Mouse (Mus musculus): ENCODE measurements around the gene Ern2. TPM values are rescaled to one million over a fixed set of nuclear protein-coding genes. Genes with fewer than 3 reads are reported as not detected.
A peak's percentile ranks its signal among the peaks of the same experiment; 100 is the strongest.

Ern2 gene
- total and polyA plus RNA-seq, 3 experiments: not detected

GRCm38 (mm10) chr7:122132497-122133337 lies 53.3 kb downstream of the Ern2 start, which contains the start of the genes Palb2 and Dctn5:
Gene Palb2, minus strand, starts transcription at chr7:122132985.
Gene Dctn5, plus strand, starts transcription at chr7:122133041.
- Histone ChIP-seq H3K4me3 (ENCODE audit: low read depth, low read length) (peak within 1 kb of the TSS; percentile 89), H3K27me3 (ENCODE audit: insufficient read depth, low read length) (no peaks in the 10 kb centered on the region), H3K9me3 (replicated peaks) (no peaks in the 10 kb centered on the region), H3K36me3 (replicated peaks) (peaks cover 63% of the 10 kb centered on the region), H3K4me1 (ENCODE audit: insufficient read depth, low read depth, low read length) (peaks cover 19% of the 10 kb centered on the region)
- ATAC-seq (ENCODE audit: extremely low read depth, insufficient number of reproducible peaks, low FRiP score, poor library complexity, severe bottlenecking) (peak; percentile 94), DNase-seq (ENCODE audit: low spot score) (peak; percentile 69)
- no peak for TF ChIP-seq GATA2 (IDR thresholded peaks at IDR 0.05; ENCODE audit: borderline replicate concordance, low read depth, low read length)
- no peak for TF ChIP-seq TAL1 (conservative IDR thresholded peaks at IDR 0.05; ENCODE audit: low read depth, low read length)
- TF ChIP-seq CTCF (IDR thresholded peaks at IDR 0.05; ENCODE audit: low read depth, low read length): no peak
- TF ChIP-seq POLR2AphosphoS5 (IDR thresholded peaks at IDR 0.05; ENCODE audit: insufficient replicate concordance, low read depth, low read length): no peak
- TF ChIP-seq GATA1 (IDR thresholded peaks at IDR 0.05; ENCODE audit: borderline replicate concordance, low read length): no peak

DNA sequence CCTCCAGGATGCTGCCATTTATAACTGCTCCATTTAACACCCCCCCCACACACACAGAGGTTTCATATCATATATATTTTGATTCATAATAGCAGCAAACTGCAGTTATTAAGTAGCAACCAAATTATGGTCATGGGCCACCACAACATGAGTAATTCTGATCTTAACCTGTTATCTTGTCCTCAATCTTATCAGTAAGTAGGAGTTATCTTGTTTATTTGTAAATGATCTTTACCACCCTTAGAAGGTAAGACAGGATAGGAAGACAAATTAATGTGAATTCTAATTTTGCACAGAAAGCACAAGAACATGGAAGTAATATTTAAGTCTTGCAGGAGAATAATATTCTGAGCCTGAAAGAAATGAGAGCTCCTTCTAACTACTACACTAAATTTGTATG lies 54.2 kb downstream of the Ern2 start:
- Histone ChIP-seq H3K9me3 (replicated peaks) (no peaks in the 10 kb centered on the region), H3K27me3 (ENCODE audit: insufficient read depth, low read length) (no peaks in the 10 kb centered on the region), H3K4me3 (ENCODE audit: low read depth, low read length) (peak overlapping the region; percentile 89), H3K36me3 (replicated peaks) (peaks cover 66% of the 10 kb centered on the region), H3K4me1 (ENCODE audit: insufficient read depth, low read depth, low read length) (peaks cover 19% of the 10 kb centered on the region)
- DNase-seq (ENCODE audit: low spot score): no peak
- no peak for TF ChIP-seq GATA2 (IDR thresholded peaks at IDR 0.05; ENCODE audit: borderline replicate concordance, low read depth, low read length)
- no peak for TF ChIP-seq TAL1 (conservative IDR thresholded peaks at IDR 0.05; ENCODE audit: low read depth, low read length)
- TF ChIP-seq POLR2AphosphoS5 (IDR thresholded peaks at IDR 0.05; ENCODE audit: insufficient replicate concordance, low read depth, low read length): no peak
- TF ChIP-seq CTCF (IDR thresholded peaks at IDR 0.05; ENCODE audit: low read depth, low read length): no peak
- TF ChIP-seq GATA1 (IDR thresholded peaks at IDR 0.05; ENCODE audit: borderline replicate concordance, low read length): no peak
- ATAC-seq (ENCODE audit: extremely low read depth, insufficient number of reproducible peaks, low FRiP score, poor library complexity, severe bottlenecking): no peak

- Histone ChIP-seq H3K27me3 (ENCODE audit: insufficient read depth, low read length) (no peaks in the 10 kb centered on the region), H3K36me3 (replicated peaks) (peaks cover 87% of the 10 kb centered on the region), H3K4me1 (ENCODE audit: insufficient read depth, low read depth, low read length) (peaks cover 17% of the 10 kb centered on the region), H3K9me3 (replicated peaks) (no peaks in the 10 kb centered on the region), H3K4me3 (ENCODE audit: low read depth, low read length) (no peak overlapping the region)
- TF ChIP-seq POLR2AphosphoS5 (IDR thresholded peaks at IDR 0.05; ENCODE audit: insufficient replicate concordance, low read depth, low read length) (no peak), GATA1 (IDR thresholded peaks at IDR 0.05; ENCODE audit: borderline replicate concordance, low read length) (no peak), GATA2 (IDR thresholded peaks at IDR 0.05; ENCODE audit: borderline replicate concordance, low read depth, low read length) (no peak), CTCF (IDR thresholded peaks at IDR 0.05; ENCODE audit: low read depth, low read length) (no peak), TAL1 (conservative IDR thresholded peaks at IDR 0.05; ENCODE audit: low read depth, low read length) (no peak)
- no peak for ATAC-seq (ENCODE audit: extremely low read depth, insufficient number of reproducible peaks, low FRiP score, poor library complexity, severe bottlenecking)
- no peak for DNase-seq (ENCODE audit: low spot score)
Observed at GRCm38 (mm10) chr7:122126946-122127345, 59.1 kb downstream of the Ern2 start.

GRCm38 (mm10) chr7:122125636-122126035 lies 60.4 kb downstream of the Ern2 start:
- no peak for DNase-seq (ENCODE audit: low spot score)
- peaks cover 7% of the 10 kb centered on the region; the same call in 1 of the 2 replicates for H3K4me1 ChIP-seq (ENCODE audit: insufficient read depth, low read depth, low read length)

DNA sequence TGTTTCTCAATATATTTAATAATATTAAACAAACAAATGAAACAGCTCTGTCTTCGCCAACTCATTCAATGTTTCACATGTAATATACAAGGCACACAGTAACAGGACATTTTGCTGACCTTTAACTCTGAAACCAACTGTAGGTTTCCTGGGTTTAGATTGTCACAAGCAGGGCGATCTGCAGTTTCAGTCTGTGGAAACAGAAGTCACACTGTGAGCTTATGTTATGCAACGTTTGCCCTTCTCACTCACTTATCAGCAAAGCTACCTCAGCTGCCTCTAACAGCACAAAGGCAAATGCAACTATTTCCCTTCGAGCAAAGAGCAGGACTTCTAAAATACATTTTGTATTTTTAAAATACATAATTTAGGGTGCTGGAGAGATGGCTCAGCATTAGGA lies 62.5 kb downstream of the Ern2 start:
- Histone ChIP-seq H3K9me3 (replicated peaks) (no peaks in the 10 kb centered on the region), H3K4me1 (ENCODE audit: insufficient read depth, low read depth, low read length) (peaks cover 3% of the 10 kb centered on the region; the same call in 1 of the 2 replicates), H3K4me3 (ENCODE audit: low read depth, low read length) (no peak overlapping the region), H3K36me3 (replicated peaks) (peaks cover 92% of the 10 kb centered on the region), H3K27me3 (ENCODE audit: insufficient read depth, low read length) (no peaks in the 10 kb centered on the region)
- TF ChIP-seq CTCF (IDR thresholded peaks at IDR 0.05; ENCODE audit: low read depth, low read length): no peak
- TF ChIP-seq GATA1 (IDR thresholded peaks at IDR 0.05; ENCODE audit: borderline replicate concordance, low read length): no peak
- TF ChIP-seq POLR2AphosphoS5 (IDR thresholded peaks at IDR 0.05; ENCODE audit: insufficient replicate concordance, low read depth, low read length): no peak
- no peak for TF ChIP-seq GATA2 (IDR thresholded peaks at IDR 0.05; ENCODE audit: borderline replicate concordance, low read depth, low read length)
- no peak for TF ChIP-seq TAL1 (conservative IDR thresholded peaks at IDR 0.05; ENCODE audit: low read depth, low read length)
- DNase-seq (ENCODE audit: low spot score) (no peak), ATAC-seq (ENCODE audit: extremely low read depth, insufficient number of reproducible peaks, low FRiP score, poor library complexity, severe bottlenecking) (no peak)

More at GRCm38 (mm10) chr7:122125636-122126035, 60.4 kb downstream of the Ern2 start:
- peaks cover 94% of the 10 kb centered on the region for H3K36me3 ChIP-seq (replicated peaks)
- H3K9me3 ChIP-seq (replicated peaks): no peaks in the 10 kb centered on the region
- no peak overlapping the region for H3K4me3 ChIP-seq (ENCODE audit: low read depth, low read length)
- TF ChIP-seq TAL1 (conservative IDR thresholded peaks at IDR 0.05; ENCODE audit: low read depth, low read length) (no peak), GATA2 (IDR thresholded peaks at IDR 0.05; ENCODE audit: borderline replicate concordance, low read depth, low read length) (no peak), CTCF (IDR thresholded peaks at IDR 0.05; ENCODE audit: low read depth, low read length) (no peak), GATA1 (IDR thresholded peaks at IDR 0.05; ENCODE audit: borderline replicate concordance, low read length) (no peak), POLR2AphosphoS5 (IDR thresholded peaks at IDR 0.05; ENCODE audit: insufficient replicate concordance, low read depth, low read length) (no peak)
- H3K27me3 ChIP-seq (ENCODE audit: insufficient read depth, low read length): no peaks in the 10 kb centered on the region
- no peak for ATAC-seq (ENCODE audit: extremely low read depth, insufficient number of reproducible peaks, low FRiP score, poor library complexity, severe bottlenecking)

Other genes with a start within 250 kb of the Ern2 start
- gene Cog7, start 204.5 kb downstream of the Ern2 start, total RNA-seq (2014; fragmentation: Nextera tagmentation): 26.2 and 32.7 TPM in 2 replicates
- 19.3 and 20.5 TPM in 2 replicates for gene Cog7, start 204.5 kb downstream of the Ern2 start, total RNA-seq (2017)
- gene Cog7, start 204.5 kb downstream of the Ern2 start, polyA plus RNA-seq (2012): 9.0 and 9.2 TPM in 2 replicates
- 174 and 198 TPM in 2 replicates for gene Gga2, start 165.0 kb downstream of the Ern2 start, total RNA-seq (2014; fragmentation: Nextera tagmentation)
- 314 and 315 TPM in 2 replicates for gene Gga2, start 165.0 kb downstream of the Ern2 start, total RNA-seq (2017)
- gene Gga2, start 165.0 kb downstream of the Ern2 start, polyA plus RNA-seq (2012): 299 and 333 TPM in 2 replicates
- gene Ubfd1, start 119.0 kb downstream of the Ern2 start, total RNA-seq (2014; fragmentation: Nextera tagmentation): 49.3 and 49.6 TPM in 2 replicates
- 49.7 and 52.2 TPM in 2 replicates for gene Ubfd1, start 119.0 kb downstream of the Ern2 start, total RNA-seq (2017)
- gene Ubfd1, start 119.0 kb downstream of the Ern2 start, polyA plus RNA-seq (2012): 32.9 and 38.1 TPM in 2 replicates
- gene Ears2, start 118.9 kb downstream of the Ern2 start, total RNA-seq (2014; fragmentation: Nextera tagmentation): 12.8 and 14.4 TPM in 2 replicates
- gene Ears2, start 118.9 kb downstream of the Ern2 start, total RNA-seq (2017): 7.9 and 9.7 TPM in 2 replicates
- gene Ears2, start 118.9 kb downstream of the Ern2 start, polyA plus RNA-seq (2012): 16.3 and 17.0 TPM in 2 replicates
- 161 and 182 TPM in 2 replicates for gene Ndufab1, start 84.3 kb downstream of the Ern2 start, total RNA-seq (2014; fragmentation: Nextera tagmentation)
- gene Ndufab1, start 84.3 kb downstream of the Ern2 start, total RNA-seq (2017): 89.3 and 121 TPM in 2 replicates
- 1,259 and 1,762 TPM in 2 replicates for gene Ndufab1, start 84.3 kb downstream of the Ern2 start, polyA plus RNA-seq (2012)
- 46.1 and 49.8 TPM in 2 replicates for gene Palb2, start 53.2 kb downstream of the Ern2 start, total RNA-seq (2014; fragmentation: Nextera tagmentation)
- 31.0 and 41.1 TPM in 2 replicates for gene Palb2, start 53.2 kb downstream of the Ern2 start, total RNA-seq (2017)
- gene Palb2, start 53.2 kb downstream of the Ern2 start, polyA plus RNA-seq (2012): 3.7 and 6.4 TPM in 2 replicates
- gene Dctn5, start 53.2 kb downstream of the Ern2 start, total RNA-seq (2014; fragmentation: Nextera tagmentation): 66.3 and 96.8 TPM in 2 replicates
- gene Dctn5, start 53.2 kb downstream of the Ern2 start, total RNA-seq (2017): 116 and 125 TPM in 2 replicates
- gene Dctn5, start 53.2 kb downstream of the Ern2 start, polyA plus RNA-seq (2012): 5.7 and 6.2 TPM in 2 replicates
- gene Plk1, start 26.8 kb downstream of the Ern2 start, total RNA-seq (2014; fragmentation: Nextera tagmentation): 103 and 128 TPM in 2 replicates
- gene Plk1, start 26.8 kb downstream of the Ern2 start, total RNA-seq (2017): 35.0 and 51.6 TPM in 2 replicates
- gene Plk1, start 26.8 kb downstream of the Ern2 start, polyA plus RNA-seq (2012): 83.0 and 96.3 TPM in 2 replicates
- gene Chp2, start 33.3 kb upstream of the Ern2 start, total RNA-seq (2014; fragmentation: Nextera tagmentation): not detected in 2 replicates
- 0.11 TPM in 1 of 2 replicates, not detected in the other for gene Chp2, start 33.3 kb upstream of the Ern2 start, total RNA-seq (2017)
- gene Chp2, start 33.3 kb upstream of the Ern2 start, polyA plus RNA-seq (2012): not detected in 2 replicates
- gene Prkcb, start 102.5 kb upstream of the Ern2 start, total RNA-seq (2014; fragmentation: Nextera tagmentation): not detected in 2 replicates
- 0.17 and 0.55 TPM in 2 replicates for gene Prkcb, start 102.5 kb upstream of the Ern2 start, total RNA-seq (2017)
- gene Prkcb, start 102.5 kb upstream of the Ern2 start, polyA plus RNA-seq (2012): not detected in 2 replicates